ENCODE assay signal across 10 mouse cellular contexts in the genomic region with DNA sequence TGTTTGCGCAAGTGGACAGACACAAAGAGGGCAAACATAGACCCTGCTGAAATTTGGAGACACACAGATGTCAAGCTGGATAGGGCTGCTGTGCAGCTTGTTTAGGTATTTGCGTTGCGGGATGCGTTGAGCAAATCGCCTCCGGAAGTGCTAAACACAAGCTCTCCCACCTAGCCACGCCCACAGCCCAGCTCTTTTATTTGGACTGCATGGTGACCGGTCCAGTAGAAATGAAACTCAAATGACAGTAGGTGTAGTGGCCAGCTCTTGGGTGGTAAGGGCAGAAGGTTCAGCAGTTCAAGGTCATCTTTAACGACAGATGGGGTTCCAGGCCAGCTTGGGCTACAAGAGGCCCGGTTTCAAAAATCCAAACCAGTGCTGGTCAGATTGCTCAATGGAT. TPM values are rescaled to one million over a fixed set of nuclear protein-coding genes. Genes with fewer than 3 reads are reported as not detected.
DNase-seq lines count a peak whose midpoint lies in the region; ATAC-seq and TF ChIP-seq lines count a peak whose summit lies in the region.
"Had no signal": no experiment of that assay in that cellular context is flagged by ENCODE, and none has a peak within 500 bp of the region (broad histone marks: within the 10 kb centered on the region; RNA-seq: fewer than 3 reads in every experiment).

No protein-coding gene starts in this region.

- peaks cover 56% of the 10 kb centered on the region for H3K4me1 ChIP-seq in midbrain, embryonic 10.5 days
- peaks cover 28% of the 10 kb centered on the region for H3K4me1 ChIP-seq in midbrain, embryonic 16.5 days (ENCODE audit: control insufficient read depth, insufficient read depth, low read length)
- H3K4me1 ChIP-seq in embryonic facial prominence, embryonic 13.5 days: peaks cover 26% of the 10 kb centered on the region
- peaks cover 33% of the 10 kb centered on the region for H3K4me1 ChIP-seq in limb, embryonic 13.5 days
- H3K4me1 ChIP-seq in neural tube, embryonic 15.5 days: peaks cover 40% of the 10 kb centered on the region

- intact Hi-C loops in left cerebral cortex, adult 2 months (cut with DNase I): loop anchor here (2.0 kb wide), 3 partner anchors 49 to 117 kb away; no protein-coding TSS in a partner anchor

- H3K27me3 ChIP-seq in midbrain, embryonic 10.5 days (ENCODE audit: low read depth, poor library complexity, severe bottlenecking): peaks cover 10% of the 10 kb centered on the region; the same call in 1 of the 2 replicates
- peaks cover 6% of the 10 kb centered on the region for H3K27me3 ChIP-seq in midbrain, embryonic 16.5 days (ENCODE audit: control insufficient read depth, insufficient read depth, low read depth, low read length)
- H3K27me3 ChIP-seq in embryonic facial prominence, embryonic 13.5 days: peaks cover 4% of the 10 kb centered on the region; the same call in 1 of the 2 replicates
- H3K27me3 ChIP-seq in limb, embryonic 13.5 days: 0 out of 2 replicates have a peak, but pooled peaks cover 5% of the 10 kb centered on the region
- peaks cover 34% of the 10 kb centered on the region for H3K27me3 ChIP-seq in neural tube, embryonic 15.5 days (replicated peaks)

- H3K36me3 ChIP-seq in midbrain, embryonic 10.5 days: peaks cover 13% of the 10 kb centered on the region
- H3K36me3 ChIP-seq in midbrain, embryonic 16.5 days (ENCODE audit: control insufficient read depth, insufficient read depth, low read length): no peaks in the 10 kb centered on the region
- H3K36me3 ChIP-seq in embryonic facial prominence, embryonic 13.5 days: no peaks in the 10 kb centered on the region
- H3K36me3 ChIP-seq in limb, embryonic 13.5 days: no peaks in the 10 kb centered on the region
- no peaks in the 10 kb centered on the region for H3K36me3 ChIP-seq in neural tube, embryonic 15.5 days

- no peak for DNase-seq in midbrain, embryonic 10.5 days (ENCODE audit: low spot score)
- no peak for DNase-seq in gastrocnemius, postnatal 10 days
- DNase-seq in left cerebral cortex, adult 2 months (ENCODE audit: extremely low spot score in 1 of 2, low spot score in 2 of 2): no peak
- DNase-seq in cerebellum, adult 18-20 months: no peak
- DNase-seq: right cerebral cortex, postnatal 25 days had no signal

- H3K4me2 ChIP-seq in midbrain, embryonic 16.5 days (ENCODE audit: low read length): no peak overlapping the region
- peak overlapping the region; percentile 91 for H3K4me2 ChIP-seq in embryonic facial prominence, embryonic 13.5 days
- peak overlapping the region; percentile 82 for H3K4me2 ChIP-seq in limb, embryonic 13.5 days (replicated peaks)
- H3K4me2 ChIP-seq in neural tube, embryonic 15.5 days: peak overlapping the region; percentile 99; the same call in 1 of the 2 replicates

- H3K9me3 ChIP-seq in midbrain, embryonic 10.5 days (replicated peaks): peaks cover 4% of the 10 kb centered on the region; the same call in 1 of the 2 replicates
- H3K9me3 ChIP-seq in midbrain, embryonic 16.5 days (replicated peaks; ENCODE audit: control insufficient read depth, low read length, poor library complexity, severe bottlenecking): no peaks in the 10 kb centered on the region
- no peaks in the 10 kb centered on the region for H3K9me3 ChIP-seq in embryonic facial prominence, embryonic 13.5 days
- no peaks in the 10 kb centered on the region for H3K9me3 ChIP-seq in limb, embryonic 13.5 days
- no peaks in the 10 kb centered on the region for H3K9me3 ChIP-seq in neural tube, embryonic 15.5 days (replicated peaks)

- H3K27ac ChIP-seq in midbrain, embryonic 10.5 days (replicated peaks): peak overlapping the region; percentile 99
- H3K27ac ChIP-seq in midbrain, embryonic 16.5 days (ENCODE audit: low read length): no peak overlapping the region
- peak overlapping the region; percentile 91; the same call in 1 of the 2 replicates for H3K27ac ChIP-seq in embryonic facial prominence, embryonic 13.5 days
- peak overlapping the region; percentile 96; the same call in 1 of the 2 replicates for H3K27ac ChIP-seq in limb, embryonic 13.5 days
- no peak overlapping the region for H3K27ac ChIP-seq in neural tube, embryonic 15.5 days (replicated peaks)
- H3K27ac ChIP-seq in left cerebral cortex, adult 2 months: no peak overlapping the region
- H3K27ac ChIP-seq: macrophage had no signal

- peak overlapping the region; percentile 99 for H3K4me3 ChIP-seq in midbrain, embryonic 10.5 days
- no peak overlapping the region for H3K4me3 ChIP-seq in midbrain, embryonic 16.5 days (ENCODE audit: low read depth, low read length)
- peak overlapping the region; percentile 97 for H3K4me3 ChIP-seq in embryonic facial prominence, embryonic 13.5 days
- H3K4me3 ChIP-seq in limb, embryonic 13.5 days: peak overlapping the region; percentile 87
- H3K4me3 ChIP-seq in neural tube, embryonic 15.5 days (replicated peaks): no peak overlapping the region
- H3K4me3 ChIP-seq in left cerebral cortex, adult 2 months: no peak overlapping the region

- H3K9ac ChIP-seq in midbrain, embryonic 16.5 days (ENCODE audit: low read depth, low read length): no peak overlapping the region
- peak overlapping the region; percentile 95; the same call in 1 of the 2 replicates for H3K9ac ChIP-seq in embryonic facial prominence, embryonic 13.5 days
- peak overlapping the region; percentile 96; the same call in 1 of the 2 replicates for H3K9ac ChIP-seq in limb, embryonic 13.5 days
- no peak overlapping the region for H3K9ac ChIP-seq in neural tube, embryonic 15.5 days (replicated peaks)

- no peak for ATAC-seq in midbrain, embryonic 16.5 days
- no peak for ATAC-seq in embryonic facial prominence, embryonic 13.5 days (ENCODE audit: insufficient number of reproducible peaks, insufficient read depth, low FRiP score, low TSS enrichment, low read depth)
- ATAC-seq in limb, embryonic 13.5 days (ENCODE audit: low FRiP score, low read depth): no peak
- no peak for ATAC-seq in neural tube, embryonic 15.5 days (ENCODE audit: low FRiP score)

- no peak for TF ChIP-seq CTCF in left cerebral cortex, adult 2 months (IDR thresholded peaks at IDR 0.05)

- WGBS in midbrain, embryonic 10.5 days: 16% methylated on average over 10 of the region's 10 CpGs
- WGBS in midbrain, embryonic 16.5 days: 24% methylated on average over 10 of the region's 10 CpGs
- WGBS in embryonic facial prominence, embryonic 13.5 days: 25% methylated on average over 10 of the region's 10 CpGs
- 27% methylated on average over 10 of the region's 10 CpGs for WGBS in limb, embryonic 13.5 days
- WGBS in neural tube, embryonic 15.5 days: 30% methylated on average over 10 of the region's 10 CpGs

RNA-seq across cellular contexts. Expression of a gene that starts 1.5 kb away (rescaled TPM):
- polyA plus RNA-seq in midbrain, embryonic 10.5 days (2016; fragmentation: Nextera tagmentation; extraction: Ambion mirVana): 21.8 and 25.5 TPM in 2 replicates
- 35.8 and 38.8 TPM in 2 replicates for polyA plus RNA-seq in midbrain, embryonic 16.5 days (2015; fragmentation: Nextera tagmentation; extraction: Ambion mirVana)
- polyA plus RNA-seq in embryonic facial prominence, embryonic 13.5 days (2015; fragmentation: Nextera tagmentation; extraction: Ambion mirVana): 18.9 and 19.8 TPM in 2 replicates
- polyA plus RNA-seq in limb, embryonic 13.5 days (2015; fragmentation: Nextera tagmentation; extraction: Ambion mirVana): 25.9 and 30.2 TPM in 2 replicates
- 30.3 and 31.9 TPM in 2 replicates for polyA plus RNA-seq in neural tube, embryonic 15.5 days (2015; fragmentation: Nextera tagmentation; extraction: Ambion mirVana)
- 10 to 100 TPM; 10.2 to 16.1 TPM for total RNA-seq in gastrocnemius, postnatal 10 days (2021)
- total RNA-seq in left cerebral cortex, adult 2 months (2021): 10 to 100 TPM; 43.1 to 50.6 TPM

Comparison
In these comparisons a context has a peak if more than half of its experiments do, and no peak if none do; other contexts are left out.
1. H3K27ac ChIP-seq: peak in midbrain, embryonic 10.5 days (single experiment), embryonic facial prominence, embryonic 13.5 days (single experiment) and limb, embryonic 13.5 days (single experiment); none in midbrain, embryonic 16.5 days (single experiment), neural tube, embryonic 15.5 days (single experiment) and left cerebral cortex, adult 2 months (single experiment).
2. H3K4me3 ChIP-seq: peak in midbrain, embryonic 10.5 days (single experiment), embryonic facial prominence, embryonic 13.5 days (single experiment) and limb, embryonic 13.5 days (single experiment); none in midbrain, embryonic 16.5 days (single experiment), neural tube, embryonic 15.5 days (single experiment) and left cerebral cortex, adult 2 months (single experiment).
3. H3K9ac ChIP-seq: peak in embryonic facial prominence, embryonic 13.5 days (single experiment) and limb, embryonic 13.5 days (single experiment); none in midbrain, embryonic 16.5 days (single experiment) and neural tube, embryonic 15.5 days (single experiment).